Mouse (Mus musculus) testis, adult 2 months (tissue): Measurements from ENCODE around the gene Cry1. TPM values are rescaled to one million over a fixed set of nuclear protein-coding genes. Genes with fewer than 3 reads are reported as not detected.

Experiments
- H3K27ac ChIP-seq: fragments of 200-500 bp; 2 replicates; pipeline ENCODE4 v1.5.1; 2012; ENCODE audit warnings: low read depth, low read length; ENCODE audit not compliant: control insufficient read depth, insufficient read depth
- H3K27me3 ChIP-seq: fragments of 200-500 bp; 2 replicates; pipeline ENCODE4 v1.6.1; 2012; ENCODE audit warnings: mild to moderate bottlenecking, low read length, moderate library complexity; ENCODE audit not compliant: control insufficient read depth, insufficient read depth
- H3K36me3 ChIP-seq: fragments of 200-500 bp; 2 replicates; pipeline ENCODE4 v1.6.1; 2012; ENCODE audit warnings: mild to moderate bottlenecking, low read length; ENCODE audit not compliant: control insufficient read depth, insufficient read depth
- H3K4me1 ChIP-seq: fragments of 200-500 bp; 2 replicates; pipeline ENCODE4 v1.6.1; 2012; ENCODE audit warnings: low read length; ENCODE audit not compliant: control insufficient read depth, insufficient read depth
- H3K4me3 ChIP-seq: fragments of 200-500 bp; 2 replicates; pipeline ENCODE4 v1.5.1; 2012; ENCODE audit warnings: low read depth, mild to moderate bottlenecking, low read length, moderate library complexity, mixed read lengths; ENCODE audit not compliant: control insufficient read depth
- CTCF ChIP-seq: fragments of 200-500 bp; IDR thresholded peaks from 2 replicates; pipeline ENCODE4 v1.5.1; 2012; ENCODE audit warnings: low read depth, mild to moderate bottlenecking, inconsistent platforms, low read length, moderate library complexity; ENCODE audit not compliant: control insufficient read depth, insufficient read depth, insufficient replicate concordance
- POLR2A ChIP-seq: fragments of 200-500 bp; IDR thresholded peaks from 2 replicates; pipeline ENCODE4 v1.6.1; 2012; ENCODE audit warnings: low read depth, mild to moderate bottlenecking, inconsistent platforms, low read length, moderate library complexity; ENCODE audit not compliant: control insufficient read depth
- polyA plus RNA-seq: library from polyadenylated mRNA; depleted of rRNA; stranded (reverse); fragments of >200 nt; gene quantifications from 2 replicates; pipeline ENCODE4 v1.2.3, GENCODE M21; 2012; rRNA removed

Cry1 gene
- 17.2 and 18.3 TPM in 2 replicates for polyA plus RNA-seq

- Histone ChIP-seq H3K4me3 (peak within 1 kb of the TSS; percentile 94), H3K4me1 (peaks cover 6% of the 10 kb centered on the region), H3K27me3 (no peaks in the 10 kb centered on the region), H3K27ac (peak within 1 kb of the TSS; percentile 95), H3K36me3 (no peaks in the 10 kb centered on the region)
- TF ChIP-seq POLR2A, result peak; percentile 50
- TF ChIP-seq CTCF, result no peak
These were observed at the start of gene Cry1 for GRCm38 (mm10) chr10:85184964-85185608. Gene Cry1, minus strand, starts transcription at chr10:85185064.

- TF ChIP-seq POLR2A (no peak), CTCF (no peak)
- no peaks in the 10 kb centered on the region for H3K27me3 ChIP-seq
- H3K4me3 ChIP-seq, result no peak overlapping the region
- no peaks in the 10 kb centered on the region; the same call in 1 of the 2 replicates for H3K4me1 ChIP-seq
- H3K27ac ChIP-seq, result no peak overlapping the region
- no peaks in the 10 kb centered on the region for H3K36me3 ChIP-seq
These were observed 36.8 kb upstream of the Cry1 start for GRCm38 (mm10) chr10:85221771-85222050.

- peak overlapping the region; percentile 19 for H3K4me3 ChIP-seq
- TF ChIP-seq CTCF, result peak; percentile 94; the same call in 1 of the 2 replicates
- TF ChIP-seq POLR2A, result no peak
- H3K36me3 ChIP-seq, result no peaks in the 10 kb centered on the region
- H3K4me1 ChIP-seq, result no peaks in the 10 kb centered on the region; the same call in 1 of the 2 replicates
- H3K27me3 ChIP-seq, result no peaks in the 10 kb centered on the region
- H3K27ac ChIP-seq, result no peak overlapping the region
These were observed 36.3 kb upstream of the Cry1 start for GRCm38 (mm10) chr10:85220918-85221770.

GRCm38 (mm10) chr10:85214847-85215246, 30.0 kb upstream of the Cry1 start:
- no peaks in the 10 kb centered on the region for H3K36me3 ChIP-seq
- TF ChIP-seq CTCF (no peak), POLR2A (no peak)
- H3K4me1 ChIP-seq, result no peaks in the 10 kb centered on the region
- no peak overlapping the region for H3K27ac ChIP-seq
- no peaks in the 10 kb centered on the region for H3K27me3 ChIP-seq
- no peak overlapping the region for H3K4me3 ChIP-seq

GRCm38 (mm10) chr10:85211673-85212072, 26.8 kb upstream of the Cry1 start:
- Histone ChIP-seq H3K36me3 (no peaks in the 10 kb centered on the region), H3K27ac (no peak overlapping the region), H3K27me3 (no peaks in the 10 kb centered on the region), H3K4me1 (no peaks in the 10 kb centered on the region), H3K4me3 (no peak overlapping the region)
- TF ChIP-seq POLR2A (no peak), CTCF (no peak)

- no peak overlapping the region for H3K4me3 ChIP-seq
- no peak for TF ChIP-seq POLR2A
- TF ChIP-seq CTCF, result no peak
- H3K4me1 ChIP-seq, result no peaks in the 10 kb centered on the region
- H3K27ac ChIP-seq, result no peak overlapping the region
- no peaks in the 10 kb centered on the region for H3K27me3 ChIP-seq
- no peaks in the 10 kb centered on the region for H3K36me3 ChIP-seq
These were observed 25.3 kb upstream of the Cry1 start for GRCm38 (mm10) chr10:85210125-85210524.

GRCm38 (mm10) chr10:85209119-85209605, 24.3 kb upstream of the Cry1 start:
- no peak overlapping the region for H3K4me3 ChIP-seq
- H3K27me3 ChIP-seq, result no peaks in the 10 kb centered on the region
- no peak overlapping the region for H3K27ac ChIP-seq
- H3K36me3 ChIP-seq, result no peaks in the 10 kb centered on the region
- TF ChIP-seq POLR2A (no peak), CTCF (no peak)
- no peaks in the 10 kb centered on the region for H3K4me1 ChIP-seq
